Mouse (Mus musculus): ENCODE measurements around the gene Cfap299.

- TF ChIP-seq CTCF (IDR thresholded peaks at IDR 0.05; ENCODE audit: borderline replicate concordance, extremely low read depth, insufficient read depth, insufficient read length) (no peak), POLR2A (IDR thresholded peaks at IDR 0.05; ENCODE audit: borderline replicate concordance, extremely low read depth, insufficient read depth, insufficient read length, poor library complexity, severe bottlenecking) (no peak)
Measured at GRCm38 (mm10) chr5:98290642-98291041, 38.5 kb upstream of the Cfap299 start.

Data from brain, embryonic 14.5 days (tissue).